Mouse (Mus musculus) CH12.LX (cell line): Measurements from ENCODE around the gene Akt3. TPM values are rescaled to one million over a fixed set of nuclear protein-coding genes. Genes with fewer than 3 reads are reported as not detected.

Experiments used
- DNase-seq: peaks from one replicate; pipeline ENCODE4 v3.0.0-alpha.2; 2013; ENCODE audit errors: extremely low read depth
- H3K27ac ChIP-seq: 2 replicates; pipeline ENCODE4 v1.5.1; 2012; ENCODE audit warnings: low read depth, mild to moderate bottlenecking, control low read depth, moderate library complexity; ENCODE audit not compliant: insufficient read depth
- H3K27me3 ChIP-seq: replicated peaks from 2 replicates; pipeline ENCODE3; 2012; ENCODE audit warnings: inconsistent platforms
- H3K36me3 ChIP-seq, 2 experiments: replicated peaks in 1 of 2; 2 replicates each; pipeline versions ENCODE3 to v1.6.1; 2012; ENCODE audit warnings: inconsistent platforms in 1 of 2, low read length in 1 of 2, mild to moderate bottlenecking in 1 of 2, mixed read lengths in 1 of 2, moderate library complexity in 1 of 2; ENCODE audit not compliant: control insufficient read depth in 1 of 2, insufficient read depth in 1 of 2
- H3K4me1 ChIP-seq, 2 experiments: 2 replicates each; pipeline ENCODE4 v1.6.1; 2012; ENCODE audit warnings: inconsistent platforms in 1 of 2, moderate library complexity in 1 of 2; ENCODE audit not compliant: insufficient read depth in 2 of 2, control insufficient read depth in 1 of 2
- H3K4me2 ChIP-seq: 2 replicates; pipeline ENCODE4 v1.6.1; 2012; ENCODE audit warnings: low read depth, mild to moderate bottlenecking, control low read depth; ENCODE audit not compliant: poor library complexity, insufficient read depth, severe bottlenecking
- H3K4me3 ChIP-seq, 3 experiments: fragments of 150-350 bp in 1 of 3; sonication (generic) in 1 of 3; replicated peaks in 1 of 3; 2 replicates each; pipeline versions ENCODE3 to v1.5.1; 2011 to 2012; ENCODE audit warnings: low read depth in 2 of 3, low read length in 2 of 3, mild to moderate bottlenecking in 2 of 3, moderate library complexity in 2 of 3, control low read depth in 1 of 3, improper control_type of control experiment in 1 of 3, inconsistent platforms in 1 of 3, mixed read lengths in 1 of 3; ENCODE audit not compliant: poor library complexity in 1 of 3
- H3K79me2 ChIP-seq: replicated peaks from 2 replicates; pipeline ENCODE4 v1.6.1; 2012; ENCODE audit warnings: mild to moderate bottlenecking, moderate library complexity; ENCODE audit not compliant: control insufficient read depth, poor library complexity, insufficient read depth, severe bottlenecking; ENCODE audit errors: extremely low read depth
- H3K9ac ChIP-seq: 2 replicates; pipeline ENCODE4 v1.6.1; 2012; ENCODE audit warnings: low read depth, mild to moderate bottlenecking, control low read depth, moderate library complexity; ENCODE audit not compliant: insufficient read depth
- H3K9me3 ChIP-seq: replicated peaks from 2 replicates; pipeline ENCODE3; 2012; ENCODE audit warnings: low read length, inconsistent platforms, mixed read lengths
- BHLHE40 ChIP-seq: IDR thresholded peaks from 2 replicates; pipeline ENCODE4 v1.6.1; 2011; ENCODE audit warnings: mild to moderate bottlenecking, low read depth, low read length, improper control_type of control experiment
- CTCF ChIP-seq, 2 experiments: IDR thresholded peaks in 1 of 2; conservative IDR thresholded peaks in 1 of 2; 2 replicates each; pipeline ENCODE4 v1.5.1; 2011 to 2012; ENCODE audit warnings: low read depth in 2 of 2, low read length in 2 of 2, improper control_type of control experiment in 1 of 2, inconsistent platforms in 1 of 2, mild to moderate bottlenecking in 1 of 2, moderate library complexity in 1 of 2
- E2F4 ChIP-seq: IDR thresholded peaks from 2 replicates; pipeline ENCODE4 v1.6.1; 2011; ENCODE audit warnings: low read depth, low read length, improper control_type of control experiment; ENCODE audit not compliant: insufficient replicate concordance
- ELF1 ChIP-seq: IDR thresholded peaks from 2 replicates; pipeline ENCODE4 v1.6.1; 2014; ENCODE audit warnings: low read depth, mild to moderate bottlenecking, inconsistent platforms, low read length, improper control_type of control experiment
- HCFC1 ChIP-seq: IDR thresholded peaks from 2 replicates; pipeline ENCODE4 v1.6.1; 2012; ENCODE audit warnings: low read depth, mild to moderate bottlenecking, inconsistent platforms, low read length, improper control_type of control experiment
- IRF4 ChIP-seq: IDR thresholded peaks from 2 replicates; pipeline ENCODE4 v1.6.1; 2014; ENCODE audit warnings: low read depth, mild to moderate bottlenecking, inconsistent platforms, low read length, improper control_type of control experiment
- JUN ChIP-seq: IDR thresholded peaks from 2 replicates; pipeline ENCODE4 v1.6.1; 2011; ENCODE audit warnings: low read depth, mild to moderate bottlenecking, low read length, improper control_type of control experiment, moderate library complexity; ENCODE audit not compliant: insufficient read depth
- JUND ChIP-seq: conservative IDR thresholded peaks from 2 replicates; pipeline ENCODE4 v1.6.1; 2011; ENCODE audit warnings: low read depth, low read length, improper control_type of control experiment
- KAT2A ChIP-seq: IDR thresholded peaks from 2 replicates; pipeline ENCODE4 v1.6.1; 2012; ENCODE audit warnings: low read length, improper control_type of control experiment, inconsistent platforms; ENCODE audit not compliant: insufficient replicate concordance
- MAFK ChIP-seq: IDR thresholded peaks from 2 replicates; pipeline ENCODE4 v1.6.1; 2011; ENCODE audit warnings: low read length, improper control_type of control experiment; ENCODE audit not compliant: insufficient replicate concordance
- MAX ChIP-seq: IDR thresholded peaks from 2 replicates; pipeline ENCODE4 v1.6.1; 2011; ENCODE audit warnings: low read length, improper control_type of control experiment
- MYC ChIP-seq: IDR thresholded peaks from 2 replicates; pipeline ENCODE4 v1.6.1; 2011; ENCODE audit warnings: low read depth, mild to moderate bottlenecking, improper control_type of control experiment, low read length
- NRF1 ChIP-seq: IDR thresholded peaks from 2 replicates; pipeline ENCODE4 v1.6.1; 2014; ENCODE audit warnings: low read depth, mild to moderate bottlenecking, inconsistent platforms, low read length, improper control_type of control experiment, moderate library complexity
- POLR2A ChIP-seq: IDR thresholded peaks from 2 replicates; pipeline ENCODE4 v1.6.1; 2011; ENCODE audit warnings: low read depth, mild to moderate bottlenecking, improper control_type of control experiment, low read length
- RAD21 ChIP-seq: IDR thresholded peaks from 2 replicates; pipeline ENCODE4 v1.6.1; 2011; ENCODE audit warnings: low read depth, mild to moderate bottlenecking, low read length, improper control_type of control experiment, moderate library complexity
- TBP ChIP-seq: conservative IDR thresholded peaks from 2 replicates; pipeline ENCODE4 v1.6.1; 2011; ENCODE audit warnings: low read depth, low read length, improper control_type of control experiment
- TCF12 ChIP-seq: IDR thresholded peaks from 2 replicates; pipeline ENCODE4 v1.6.1; 2014; ENCODE audit warnings: low read depth, mild to moderate bottlenecking, inconsistent platforms, low read length, improper control_type of control experiment
- ZC3H11A ChIP-seq: IDR thresholded peaks from 2 replicates; pipeline ENCODE4 v1.6.1; 2012; ENCODE audit warnings: low read depth, mild to moderate bottlenecking, inconsistent platforms, low read length, improper control_type of control experiment
- dilution Hi-C: fragments of 300-500 bp; cut with MboI; formaldehyde crosslinking; loops from 2 replicates; pipeline ENCODE4 v1.14.3; 2020; ENCODE audit warnings: low sequenced_read_pairs; ENCODE audit not compliant: extremely low pct_unique_long_range_greater_than_20kb, extremely low pct_ligation_motif_present
- in situ Hi-C: fragments of 300-500 bp; cut with MboI; formaldehyde crosslinking; loops from 3 replicates; pipeline ENCODE4 v1.14.3; 2019; ENCODE audit warnings: low sequenced_read_pairs, low pct_ligation_motif_present, low pct_unique_long_range_greater_than_20kb, mixed read lengths
- polyA plus RNA-seq: library from polyadenylated mRNA; unstranded; fragments of >175 nt; gene quantifications from 2 replicates; pipeline ENCODE4 v1.2.1, GENCODE M21; 2012; ENCODE audit warnings: low read depth; ENCODE audit not compliant: insufficient read length
- total RNA-seq, 2 experiments: library from RNA; depleted of rRNA; stranded (reverse); fragments of 300-350 nt in 1 of 2; fragments of >200 nt in 1 of 2; gene quantifications; 2 replicates each; pipeline ENCODE4 v1.2.3; 2012 to 2014

Akt3 gene
- total and polyA plus RNA-seq, 3 experiments = 0.34 to 1.3 (median 0.82) TPM

DNA sequence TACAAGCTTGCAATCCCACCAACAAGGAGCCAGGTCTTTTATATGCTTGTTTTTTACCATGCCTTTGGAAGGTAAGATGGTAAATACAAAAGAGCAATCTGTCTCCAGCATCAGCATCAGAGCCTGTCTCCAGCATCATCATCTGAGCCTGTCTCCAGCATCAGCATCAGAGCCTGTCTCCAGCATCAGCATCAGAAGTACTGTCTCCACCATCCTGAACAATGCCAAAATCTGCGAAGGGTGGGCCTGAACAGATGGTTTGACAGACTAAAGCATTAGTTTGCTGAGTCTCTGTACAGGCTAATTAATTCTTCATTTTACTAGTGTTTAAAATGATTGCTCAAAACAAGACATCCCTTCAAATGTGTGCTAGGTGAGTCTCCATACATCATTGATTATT lies 40.2 kb upstream of the Akt3 start:
- dilution Hi-C loops = no loop called here
- no peaks in the 10 kb centered on the region for H3K27me3 ChIP-seq
- no peaks in the 10 kb centered on the region for H3K36me3 ChIP-seq
- TF ChIP-seq POLR2A (no peak), JUN (no peak), CTCF (conservative IDR thresholded peaks at IDR 0.05 in 1 of 2, IDR thresholded peaks at IDR 0.05 in 1 of 2; ENCODE audit: low read depth in 2 of 2, low read length in 2 of 2) (no peak), MAFK (no peak), JUND (no peak), RAD21 (no peak), ZC3H11A (no peak), ELF1 (no peak), HCFC1 (no peak), KAT2A (no peak), NRF1 (no peak), E2F4 (no peak), BHLHE40 (no peak), MYC (no peak)
- TF ChIP-seq, all 38 proteins: peak for 0
- no peaks in the 10 kb centered on the region for H3K79me2 ChIP-seq
- H3K4me2 ChIP-seq = no peak overlapping the region
- H3K4me3 ChIP-seq = no peak overlapping the region
- in situ Hi-C loops = no loop called here
- H3K4me1 ChIP-seq = no peaks in the 10 kb centered on the region
- no peak overlapping the region for H3K9ac ChIP-seq
- H3K27ac ChIP-seq = no peak overlapping the region
- no peak for DNase-seq
- H3K9me3 ChIP-seq = no peaks in the 10 kb centered on the region

DNA sequence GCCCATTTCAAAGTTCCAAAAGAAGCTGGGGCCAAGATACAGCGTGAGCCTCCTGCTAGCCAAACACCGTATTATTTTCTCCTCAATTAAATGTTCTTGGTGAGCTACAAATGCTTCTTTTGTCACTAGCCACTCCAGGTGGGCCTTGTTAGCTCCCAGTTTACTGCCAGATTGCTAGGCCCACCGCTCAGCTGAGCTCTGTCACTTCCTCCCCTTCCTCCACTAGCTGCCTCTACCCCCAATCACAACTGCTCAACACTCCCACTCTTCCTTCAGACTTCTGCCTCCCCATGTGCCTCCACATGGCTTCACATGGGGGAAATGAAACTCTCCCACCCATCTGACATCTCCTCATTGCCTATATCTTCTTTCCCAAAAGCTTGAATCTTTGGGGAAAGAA lies 28.8 kb upstream of the Akt3 start:
- H3K27me3 ChIP-seq = no peaks in the 10 kb centered on the region
- TF ChIP-seq IRF4 = no peak
- TF ChIP-seq TBP = no peak
- no peak for TF ChIP-seq TCF12
- TF ChIP-seq MAX = no peak
- H3K4me3 ChIP-seq = no peak overlapping the region
- H3K4me2 ChIP-seq = no peak overlapping the region
- H3K79me2 ChIP-seq = no peaks in the 10 kb centered on the region
- in situ Hi-C loops (no loop called here), dilution Hi-C loops (no loop called here)
- H3K9me3 ChIP-seq = no peaks in the 10 kb centered on the region
- DNase-seq = no peak
- no peaks in the 10 kb centered on the region for H3K36me3 ChIP-seq
- no peak overlapping the region for H3K9ac ChIP-seq
- H3K27ac ChIP-seq = no peak overlapping the region
- H3K4me1 ChIP-seq = peaks cover 0 to 7% of the 10 kb centered on the region in 2 experiments; a peak in 1 of 4 replicates
